Mouse (Mus musculus): ENCODE data around the gene Sept1. TPM values are rescaled to one million over a fixed set of nuclear protein-coding genes. Genes with fewer than 3 reads are reported as not detected.

The Sept1 gene
- polyA plus RNA-seq, 1 experiment, result 13.3 TPM

Other genes starting within 250 kb of the Sept1 start
- 8.3 and 8.8 TPM in 2 replicates for gene Mvp, start 218.5 kb downstream of the Sept1 start, polyA plus RNA-seq (2012; rRNA removed)
- 1.7 and 2.4 TPM in 2 replicates for gene Pagr1b, start 216.6 kb downstream of the Sept1 start, polyA plus RNA-seq (2012; rRNA removed)
- 30.0 and 42.3 TPM in 2 replicates for gene Pagr1a, start 215.8 kb downstream of the Sept1 start, polyA plus RNA-seq (2012; rRNA removed)
- gene Gm42742, start 212.0 kb downstream of the Sept1 start, polyA plus RNA-seq (2012; rRNA removed), result 95.5 and 113 TPM in 2 replicates
- 227 and 259 TPM in 2 replicates for gene Prrt2, start 211.9 kb downstream of the Sept1 start, polyA plus RNA-seq (2012; rRNA removed)
- gene Maz, start 206.1 kb downstream of the Sept1 start, polyA plus RNA-seq (2012; rRNA removed), result 165 and 186 TPM in 2 replicates
- 6.0 and 7.4 TPM in 2 replicates for gene Kif22, start 190.7 kb downstream of the Sept1 start, polyA plus RNA-seq (2012; rRNA removed)
- gene Zg16, start 145.8 kb downstream of the Sept1 start, polyA plus RNA-seq (2012; rRNA removed), result 0.16 and 0.23 TPM in 2 replicates
- 2.3 and 2.9 TPM in 2 replicates for gene AI467606, start 141.8 kb downstream of the Sept1 start, polyA plus RNA-seq (2012; rRNA removed)
- 0.86 TPM in 2 replicates for gene Qprt, start 110.9 kb downstream of the Sept1 start, polyA plus RNA-seq (2012; rRNA removed)
- gene Spn, start 95.3 kb downstream of the Sept1 start, polyA plus RNA-seq (2012; rRNA removed), result 0.15 and 0.16 TPM in 2 replicates
- 97.1 and 102 TPM in 2 replicates for gene Cd2bp2, start 37.1 kb downstream of the Sept1 start, polyA plus RNA-seq (2012; rRNA removed)
- gene Tbc1d10b, start 24.7 kb downstream of the Sept1 start, polyA plus RNA-seq (2012; rRNA removed), result 60.3 and 77.8 TPM in 2 replicates
- 1.6 and 3.0 TPM in 2 replicates for gene Mylpf, start 24.2 kb downstream of the Sept1 start, polyA plus RNA-seq (2012; rRNA removed)
- gene Zfp553, start 69 bp downstream of the Sept1 start, polyA plus RNA-seq (2012; rRNA removed), result 13.5 and 13.8 TPM in 2 replicates
- 120 and 131 TPM in 2 replicates for gene Zfp771, start 11.1 kb upstream of the Sept1 start, polyA plus RNA-seq (2012; rRNA removed)
- 27.9 and 30.1 TPM in 2 replicates for gene Dctpp1, start 27.6 kb upstream of the Sept1 start, polyA plus RNA-seq (2012; rRNA removed)
- 22.2 and 27.6 TPM in 2 replicates for gene Sephs2, start 40.9 kb upstream of the Sept1 start, polyA plus RNA-seq (2012; rRNA removed)
- 0.66 and 0.88 TPM in 2 replicates for gene Itgal, start 63.1 kb upstream of the Sept1 start, polyA plus RNA-seq (2012; rRNA removed)
- 14.8 and 16.2 TPM in 2 replicates for gene Zfp768, start 112.5 kb upstream of the Sept1 start, polyA plus RNA-seq (2012; rRNA removed)
- gene Zfp747, start 142.9 kb upstream of the Sept1 start, polyA plus RNA-seq (2012; rRNA removed), result 4.6 and 5.1 TPM in 2 replicates
- gene 9130019O22Rik, start 154.0 kb upstream of the Sept1 start, polyA plus RNA-seq (2012; rRNA removed), result 2.2 and 2.9 TPM in 2 replicates
- 5.1 and 5.9 TPM in 2 replicates for gene E430018J23Rik, start 160.5 kb upstream of the Sept1 start, polyA plus RNA-seq (2012; rRNA removed)
- 3.2 and 3.5 TPM in 2 replicates for gene Zfp764, start 173.7 kb upstream of the Sept1 start, polyA plus RNA-seq (2012; rRNA removed)
- 17.9 and 18.6 TPM in 2 replicates for gene Zfp688, start 188.9 kb upstream of the Sept1 start, polyA plus RNA-seq (2012; rRNA removed)
- gene Zfp689, start 216.0 kb upstream of the Sept1 start, polyA plus RNA-seq (2012; rRNA removed), result 5.2 and 8.1 TPM in 2 replicates
- gene Prr14, start 226.5 kb upstream of the Sept1 start, polyA plus RNA-seq (2012; rRNA removed), result 42.8 and 46.1 TPM in 2 replicates
- gene Fbrs, start 246.1 kb upstream of the Sept1 start, polyA plus RNA-seq (2012; rRNA removed), result 31.6 and 33.4 TPM in 2 replicates

Data from frontal cortex, adult 2 months (tissue).